Mouse (Mus musculus) liver, embryonic 14.5 days (tissue): ENCODE results near the gene Oosp1. TPM values are rescaled to one million over a fixed set of nuclear protein-coding genes. Genes with fewer than 3 reads are reported as not detected.

ENCODE experiments used
- ATAC-seq: fragments of 200-750 bp; cut with Nextera tagmentation; 2 replicates; pipeline ENCODE4 v1.8.0; 2017; ENCODE audit warnings: moderate number of reproducible peaks, mild to moderate bottlenecking, moderate library complexity; ENCODE audit not compliant: insufficient read depth
- DNase-seq, 3 experiments: peaks; one replicate each; pipeline ENCODE4 v3.0.0-alpha.2; 2012 to 2013; ENCODE audit warnings: low read depth in 3 of 3, low spot score in 3 of 3
- H3K27ac ChIP-seq: fragments of 300-500 bp; sonication (generic); 2 replicates; pipeline ENCODE4 v1.5.1; 2014; ENCODE audit warnings: moderate library complexity, mild to moderate bottlenecking, control low read depth, inconsistent platforms
- H3K27me3 ChIP-seq: fragments of 300-500 bp; sonication (generic); 2 replicates; pipeline ENCODE4 v1.6.1; 2014; ENCODE audit warnings: mild to moderate bottlenecking, low read length, moderate library complexity; ENCODE audit not compliant: control insufficient read depth, insufficient read depth
- H3K36me3 ChIP-seq: fragments of 300-500 bp; sonication (generic); replicated peaks from 2 replicates; pipeline ENCODE4 v1.6.1; 2014; ENCODE audit warnings: low read depth; ENCODE audit not compliant: control insufficient read depth, insufficient read depth
- H3K4me1 ChIP-seq, 2 experiments: fragments of 200-500 bp in 1 of 2; fragments of 300-500 bp in 1 of 2; sonication (generic) in 1 of 2; replicated peaks; 2 replicates each; pipeline ENCODE4 v1.6.1; 2012 to 2014; ENCODE audit warnings: antibody characterized with exemption in 1 of 2, inconsistent platforms in 1 of 2, low read length in 1 of 2; ENCODE audit not compliant: control insufficient read depth in 2 of 2, insufficient read depth in 2 of 2
- H3K4me2 ChIP-seq: fragments of 300-500 bp; sonication (generic); 2 replicates; pipeline ENCODE4 v1.6.1; 2014; ENCODE audit warnings: low read depth, mild to moderate bottlenecking, control low read depth, moderate library complexity
- H3K4me3 ChIP-seq, 2 experiments: fragments of 200-500 bp in 1 of 2; fragments of 300-500 bp in 1 of 2; sonication (generic) in 1 of 2; 2 replicates each; pipeline ENCODE4 v1.5.1; 2012 to 2014; ENCODE audit warnings: low read depth in 2 of 2, low read length in 2 of 2, mild to moderate bottlenecking in 2 of 2, control low read depth in 1 of 2, inconsistent platforms in 1 of 2, moderate library complexity in 1 of 2; ENCODE audit not compliant: insufficient read depth in 1 of 2
- H3K9ac ChIP-seq: fragments of 300-500 bp; sonication (generic); replicated peaks from 2 replicates; pipeline ENCODE4 v1.6.1; 2014; ENCODE audit warnings: mild to moderate bottlenecking, control low read depth, moderate library complexity
- H3K9me3 ChIP-seq: fragments of 300-500 bp; sonication (generic); 2 replicates; pipeline ENCODE4 v1.6.1; 2016; ENCODE audit warnings: low read length, mixed read lengths; ENCODE audit not compliant: control insufficient read depth
- CTCF ChIP-seq: IDR thresholded peaks from 2 replicates; pipeline ENCODE4 v1.5.1; 2016; ENCODE audit warnings: antibody characterized with exemption, low read depth, control low read depth
- EP300 ChIP-seq: IDR thresholded peaks from 2 replicates; pipeline ENCODE4 v1.6.1; 2016; ENCODE audit warnings: antibody characterized with exemption, low read depth
- WGBS: fragments of 180-500 bp; shearing (Covaris S2); extraction: QIAGEN DNeasy Blood & Tissue Kit; methylation state at CpG from one replicate; pipeline ENCODE4 v1.1.7; 2014; ENCODE audit not compliant: insufficient replicate concordance; 5-methylcytosine and 5-hydroxymethylcytosine counted together
- polyA plus RNA-seq, 2 experiments: library from polyadenylated mRNA; depleted of rRNA in 1 of 2; stranded (reverse) in 1 of 2; unstranded in 1 of 2; fragments of >200 nt; fragmentation: Nextera tagmentation in 1 of 2; extraction: Ambion mirVana in 1 of 2; gene quantifications; 2 replicates each; pipeline versions ENCODE4 v1.2.1 to v1.2.3; 2012 to 2014

Oosp1 gene
- polyA plus RNA-seq (2012; rRNA removed) (0.04 and 0.08 TPM in 2 replicates), polyA plus RNA-seq (2014; fragmentation: Nextera tagmentation; extraction: Ambion mirVana) (0.22 TPM in 1 of 2 replicates, not detected in the other)

DNA sequence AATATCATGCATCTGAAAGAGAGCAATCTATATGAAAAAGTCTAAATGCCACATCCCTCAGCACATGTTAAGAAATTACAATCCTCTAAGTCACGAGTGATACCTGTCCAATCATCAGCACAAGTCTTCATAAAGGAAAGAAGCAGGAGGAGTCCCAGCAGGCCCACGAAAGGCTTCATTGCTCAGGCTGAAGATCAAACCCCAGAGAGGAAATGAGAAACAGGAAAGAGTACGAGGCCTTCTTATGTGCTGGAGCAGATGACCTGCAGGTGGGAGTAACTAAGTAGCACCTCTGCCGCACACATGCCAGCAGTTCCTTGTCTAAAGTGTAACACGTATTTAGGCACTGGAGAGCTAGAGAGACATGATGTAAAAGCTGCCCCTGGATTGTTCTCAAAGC is at the start of gene Oosp1:
TSS of gene Oosp1 (minus strand) at position 312 of the 400 bp plus-strand sequence.
- ATAC-seq (no peak), DNase-seq (no peak)
- 35% methylated on average over 5 of the region's 5 CpGs for WGBS
- no peaks in the 10 kb centered on the region for H3K36me3 ChIP-seq
- no peak within 1 kb of the TSS for H3K4me3 ChIP-seq
- TF ChIP-seq CTCF, result no peak
- no peaks in the 10 kb centered on the region for H3K9me3 ChIP-seq
- no peaks in the 10 kb centered on the region for H3K27me3 ChIP-seq
- no peak within 1 kb of the TSS for H3K4me2 ChIP-seq
- no peak within 1 kb of the TSS for H3K27ac ChIP-seq
- no peaks in the 10 kb centered on the region for H3K4me1 ChIP-seq
- H3K9ac ChIP-seq, result no peak within 1 kb of the TSS

DNA sequence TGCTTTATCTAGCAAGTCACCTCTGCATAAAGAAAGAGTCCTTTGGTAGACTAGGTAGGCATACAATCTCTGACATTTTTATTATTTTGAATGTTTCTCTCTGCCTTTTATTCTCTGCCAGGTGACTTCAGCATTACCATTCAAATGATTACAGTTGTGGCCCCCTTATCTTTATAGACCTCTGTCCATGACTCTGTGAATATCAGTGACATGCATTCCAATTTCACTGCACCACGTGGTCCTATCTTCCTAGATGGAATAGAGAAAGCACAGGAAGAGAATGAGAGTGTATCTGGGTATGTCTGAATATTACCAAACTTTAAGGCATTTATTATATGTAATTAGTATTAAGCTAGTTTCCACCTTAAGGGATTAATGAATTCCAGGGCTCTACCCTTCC is 45.5 kb upstream of the Oosp1 start:
- ATAC-seq (peak; percentile 66; the same call in 1 of the 2 replicates), DNase-seq (peak in 2 of 3 experiments; percentile 6 to 12)
- Histone ChIP-seq H3K36me3 (no peaks in the 10 kb centered on the region), H3K27ac (no peak overlapping the region), H3K4me2 (no peak overlapping the region), H3K4me1 (peaks cover 3 to 5% of the 10 kb centered on the region in 2 experiments; a peak in 3 of 4 replicates), H3K9ac (no peak overlapping the region), H3K27me3 (no peaks in the 10 kb centered on the region), H3K4me3 (no peak overlapping the region), H3K9me3 (no peaks in the 10 kb centered on the region)
- no peak for TF ChIP-seq CTCF
- TF ChIP-seq EP300, result 0 out of 2 replicates have a peak, but pooled peaks have one; percentile 45
- WGBS, result 13% methylated on average over 1 of the region's 1 CpGs

DNA sequence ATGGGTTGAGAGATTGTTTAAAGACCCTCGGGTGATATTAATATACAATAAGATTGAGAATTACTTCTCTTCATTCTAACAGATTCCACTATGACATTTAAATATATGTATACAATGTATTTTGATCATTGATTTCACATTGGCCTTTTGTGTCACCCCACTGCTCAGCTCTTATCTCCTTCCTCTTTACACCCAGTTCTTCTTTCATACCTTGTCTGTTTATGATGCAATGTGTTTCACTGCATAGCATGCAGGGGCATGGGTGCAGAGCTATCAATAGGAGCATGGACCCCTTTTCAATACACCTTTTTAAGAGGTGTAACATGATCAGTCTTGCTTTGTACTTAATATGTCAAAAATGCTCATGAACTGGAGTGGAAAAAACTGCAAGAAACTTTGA is 39.3 kb upstream of the Oosp1 start:
- no peak overlapping the region for H3K9ac ChIP-seq
- TF ChIP-seq CTCF (no peak), EP300 (no peak)
- no peak overlapping the region for H3K4me2 ChIP-seq
- 44% methylated on average over 1 of the region's 1 CpGs for WGBS
- H3K9me3 ChIP-seq, result no peaks in the 10 kb centered on the region
- no peak overlapping the region for H3K4me3 ChIP-seq
- H3K36me3 ChIP-seq, result no peaks in the 10 kb centered on the region
- no peaks in the 10 kb centered on the region for H3K27me3 ChIP-seq
- H3K4me1 ChIP-seq, result peaks cover 11 to 14% of the 10 kb centered on the region in 2 experiments
- H3K27ac ChIP-seq, result no peak overlapping the region
- DNase-seq (no peak), ATAC-seq (no peak)

DNA sequence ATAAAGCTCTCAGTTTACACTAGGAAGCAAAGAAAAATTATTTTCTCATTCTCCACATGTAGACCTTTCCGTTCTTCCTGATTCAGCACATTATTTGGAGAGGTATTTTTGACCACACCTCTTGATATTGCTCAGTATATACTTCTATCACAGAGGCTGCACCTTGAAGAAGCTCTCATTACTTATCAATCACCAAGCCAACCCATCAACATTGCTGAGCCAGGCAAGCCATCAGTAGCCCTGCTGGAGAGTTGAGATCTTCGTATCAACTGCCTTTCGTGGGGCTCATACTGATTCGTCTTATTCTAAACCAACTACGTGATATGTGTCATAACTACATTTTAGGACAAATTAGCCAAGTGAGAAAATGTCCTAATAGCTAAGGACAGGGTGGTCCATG is 36.4 kb upstream of the Oosp1 start:
- Histone ChIP-seq H3K4me1 (peaks cover 11 to 21% of the 10 kb centered on the region in 2 experiments), H3K27ac (no peak overlapping the region; the same call in 1 of the 2 replicates), H3K9me3 (no peaks in the 10 kb centered on the region), H3K4me2 (peak overlapping the region; percentile 18; the same call in 1 of the 2 replicates), H3K36me3 (no peaks in the 10 kb centered on the region), H3K4me3 (no peak overlapping the region), H3K9ac (no peak overlapping the region), H3K27me3 (no peaks in the 10 kb centered on the region)
- DNase-seq (peak; percentile 52 to 55 (median 55)), ATAC-seq (peak; percentile 84)
- 24% methylated on average over 5 of the region's 5 CpGs for WGBS
- no peak for TF ChIP-seq CTCF
- TF ChIP-seq EP300, result peak; percentile 92

DNA sequence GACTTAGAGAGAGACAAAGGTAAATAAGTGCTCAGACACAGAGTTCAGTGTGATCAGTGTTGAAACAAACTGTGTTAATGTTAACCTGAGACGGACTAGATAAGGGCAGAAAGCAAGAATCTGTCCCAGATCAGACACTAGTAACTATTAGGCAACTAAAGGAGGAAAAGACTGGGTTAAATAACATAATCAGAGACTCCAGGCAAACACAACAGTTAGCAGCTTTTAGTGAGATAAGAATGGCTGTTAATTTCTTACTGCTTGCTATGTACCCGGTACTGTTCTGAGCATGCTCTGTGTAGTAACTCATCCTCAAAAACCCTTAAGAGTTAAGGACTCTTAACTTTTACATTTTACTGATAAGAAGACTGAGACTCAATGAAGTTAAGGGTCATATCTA is 35.0 kb upstream of the Oosp1 start:
- no peaks in the 10 kb centered on the region for H3K9me3 ChIP-seq
- no peak overlapping the region for H3K9ac ChIP-seq
- H3K4me1 ChIP-seq, result peaks cover 11 to 21% of the 10 kb centered on the region in 2 experiments
- peak; percentile 46 to 53 (median 47) for DNase-seq
- 10% methylated on average over 2 of the region's 2 CpGs for WGBS
- H3K36me3 ChIP-seq, result no peaks in the 10 kb centered on the region
- peak; percentile 85 for ATAC-seq
- no peaks in the 10 kb centered on the region for H3K27me3 ChIP-seq
- H3K4me3 ChIP-seq, result no peak overlapping the region
- TF ChIP-seq EP300 (peak; percentile 93), CTCF (no peak)
- no peak overlapping the region for H3K27ac ChIP-seq
- H3K4me2 ChIP-seq, result no peak overlapping the region
